Mouse (Mus musculus) CH12.LX (cell line): ENCODE data around the gene Drap1. TPM values are rescaled to one million over a fixed set of nuclear protein-coding genes. Genes with fewer than 3 reads are reported as not detected.

Experiments used
- DNase-seq: peaks from one replicate; pipeline ENCODE4 v3.0.0-alpha.2; 2013; ENCODE audit errors: extremely low read depth
- H3K27ac ChIP-seq: 2 replicates; pipeline ENCODE4 v1.5.1; 2012; ENCODE audit warnings: low read depth, mild to moderate bottlenecking, control low read depth, moderate library complexity; ENCODE audit not compliant: insufficient read depth
- H3K27me3 ChIP-seq: replicated peaks from 2 replicates; pipeline ENCODE3; 2012; ENCODE audit warnings: inconsistent platforms
- H3K36me3 ChIP-seq, 2 experiments: replicated peaks in 1 of 2; 2 replicates each; pipeline versions ENCODE3 to v1.6.1; 2012; ENCODE audit warnings: inconsistent platforms in 1 of 2, low read length in 1 of 2, mild to moderate bottlenecking in 1 of 2, mixed read lengths in 1 of 2, moderate library complexity in 1 of 2; ENCODE audit not compliant: control insufficient read depth in 1 of 2, insufficient read depth in 1 of 2
- H3K4me1 ChIP-seq, 2 experiments: 2 replicates each; pipeline ENCODE4 v1.6.1; 2012; ENCODE audit warnings: inconsistent platforms in 1 of 2, moderate library complexity in 1 of 2; ENCODE audit not compliant: insufficient read depth in 2 of 2, control insufficient read depth in 1 of 2
- H3K4me2 ChIP-seq: 2 replicates; pipeline ENCODE4 v1.6.1; 2012; ENCODE audit warnings: low read depth, mild to moderate bottlenecking, control low read depth; ENCODE audit not compliant: poor library complexity, insufficient read depth, severe bottlenecking
- H3K4me3 ChIP-seq, 3 experiments: fragments of 150-350 bp in 1 of 3; sonication (generic) in 1 of 3; replicated peaks in 1 of 3; 2 replicates each; pipeline versions ENCODE3 to v1.5.1; 2011 to 2012; ENCODE audit warnings: low read depth in 2 of 3, low read length in 2 of 3, mild to moderate bottlenecking in 2 of 3, moderate library complexity in 2 of 3, control low read depth in 1 of 3, improper control_type of control experiment in 1 of 3, inconsistent platforms in 1 of 3, mixed read lengths in 1 of 3; ENCODE audit not compliant: poor library complexity in 1 of 3
- H3K79me2 ChIP-seq: replicated peaks from 2 replicates; pipeline ENCODE4 v1.6.1; 2012; ENCODE audit warnings: mild to moderate bottlenecking, moderate library complexity; ENCODE audit not compliant: control insufficient read depth, poor library complexity, insufficient read depth, severe bottlenecking; ENCODE audit errors: extremely low read depth
- H3K9ac ChIP-seq: 2 replicates; pipeline ENCODE4 v1.6.1; 2012; ENCODE audit warnings: low read depth, mild to moderate bottlenecking, control low read depth, moderate library complexity; ENCODE audit not compliant: insufficient read depth
- H3K9me3 ChIP-seq: replicated peaks from 2 replicates; pipeline ENCODE3; 2012; ENCODE audit warnings: low read length, inconsistent platforms, mixed read lengths
- CHD1 ChIP-seq: IDR thresholded peaks from 2 replicates; pipeline ENCODE4 v1.6.1; 2012; ENCODE audit warnings: low read depth, low read length, improper control_type of control experiment, inconsistent platforms
- CTCF ChIP-seq, 2 experiments: IDR thresholded peaks in 1 of 2; conservative IDR thresholded peaks in 1 of 2; 2 replicates each; pipeline ENCODE4 v1.5.1; 2011 to 2012; ENCODE audit warnings: low read depth in 2 of 2, low read length in 2 of 2, improper control_type of control experiment in 1 of 2, inconsistent platforms in 1 of 2, mild to moderate bottlenecking in 1 of 2, moderate library complexity in 1 of 2
- EP300 ChIP-seq: IDR thresholded peaks from 2 replicates; pipeline ENCODE4 v1.6.1; 2011; ENCODE audit warnings: low read length, improper control_type of control experiment
- ETS1 ChIP-seq: conservative IDR thresholded peaks from 2 replicates; pipeline ENCODE4 v1.6.1; 2012; ENCODE audit warnings: low read depth, mild to moderate bottlenecking, inconsistent platforms, low read length, improper control_type of control experiment, moderate library complexity
- HCFC1 ChIP-seq: IDR thresholded peaks from 2 replicates; pipeline ENCODE4 v1.6.1; 2012; ENCODE audit warnings: low read depth, mild to moderate bottlenecking, inconsistent platforms, low read length, improper control_type of control experiment
- KAT2A ChIP-seq: IDR thresholded peaks from 2 replicates; pipeline ENCODE4 v1.6.1; 2012; ENCODE audit warnings: low read length, improper control_type of control experiment, inconsistent platforms; ENCODE audit not compliant: insufficient replicate concordance
- MAZ ChIP-seq: IDR thresholded peaks from 2 replicates; pipeline ENCODE4 v1.6.1; 2012; ENCODE audit warnings: low read depth, mild to moderate bottlenecking, inconsistent platforms, low read length, improper control_type of control experiment, moderate library complexity
- MEF2A ChIP-seq: IDR thresholded peaks from 2 replicates; pipeline ENCODE4 v1.6.1; 2014; ENCODE audit warnings: low read depth, mild to moderate bottlenecking, inconsistent platforms, low read length, improper control_type of control experiment, borderline replicate concordance
- MXI1 ChIP-seq: IDR thresholded peaks from 2 replicates; pipeline ENCODE4 v1.6.1; 2011; ENCODE audit warnings: mild to moderate bottlenecking, low read depth, low read length, improper control_type of control experiment
- NELFE ChIP-seq: IDR thresholded peaks from 2 replicates; pipeline ENCODE4 v1.6.1; 2011; ENCODE audit warnings: low read depth, low read length, improper control_type of control experiment
- PAX5 ChIP-seq: IDR thresholded peaks from 2 replicates; pipeline ENCODE4 v1.6.1; 2012; ENCODE audit warnings: low read length, inconsistent platforms, mixed read lengths
- POLR2A ChIP-seq: IDR thresholded peaks from 2 replicates; pipeline ENCODE4 v1.6.1; 2011; ENCODE audit warnings: low read depth, mild to moderate bottlenecking, improper control_type of control experiment, low read length
- POLR2AphosphoS2 ChIP-seq: IDR thresholded peaks from 2 replicates; pipeline ENCODE4 v1.6.1; 2011; ENCODE audit warnings: low read depth, low read length, improper control_type of control experiment
- RAD21 ChIP-seq: IDR thresholded peaks from 2 replicates; pipeline ENCODE4 v1.6.1; 2011; ENCODE audit warnings: low read depth, mild to moderate bottlenecking, low read length, improper control_type of control experiment, moderate library complexity
- RCOR1 ChIP-seq: conservative IDR thresholded peaks from 2 replicates; pipeline ENCODE4 v1.6.1; 2012; ENCODE audit warnings: low read depth, mild to moderate bottlenecking, inconsistent platforms, low read length, improper control_type of control experiment
- SIN3A ChIP-seq: IDR thresholded peaks from 2 replicates; pipeline ENCODE4 v1.6.1; 2012; ENCODE audit warnings: low read length, improper control_type of control experiment, inconsistent platforms
- SMC3 ChIP-seq: IDR thresholded peaks from 2 replicates; pipeline ENCODE4 v1.6.1; 2011; ENCODE audit warnings: low read depth, low read length, improper control_type of control experiment
- UBTF ChIP-seq: IDR thresholded peaks from 2 replicates; pipeline ENCODE4 v1.6.1; 2012; ENCODE audit warnings: low read depth, mild to moderate bottlenecking, inconsistent platforms, low read length, improper control_type of control experiment, moderate library complexity
- USF1 ChIP-seq: IDR thresholded peaks from 2 replicates; pipeline ENCODE4 v1.6.1; 2014; ENCODE audit warnings: low read depth, mild to moderate bottlenecking, inconsistent platforms, low read length, improper control_type of control experiment
- USF2 ChIP-seq: conservative IDR thresholded peaks from 2 replicates; pipeline ENCODE4 v1.6.1; 2011; ENCODE audit warnings: low read depth, low read length, improper control_type of control experiment
- ZC3H11A ChIP-seq: IDR thresholded peaks from 2 replicates; pipeline ENCODE4 v1.6.1; 2012; ENCODE audit warnings: low read depth, mild to moderate bottlenecking, inconsistent platforms, low read length, improper control_type of control experiment
- ZMIZ1 ChIP-seq: IDR thresholded peaks from 2 replicates; pipeline ENCODE4 v1.6.1; 2012; ENCODE audit warnings: low read depth, mild to moderate bottlenecking, inconsistent platforms, low read length, improper control_type of control experiment
- dilution Hi-C: fragments of 300-500 bp; cut with MboI; formaldehyde crosslinking; loops from 2 replicates; pipeline ENCODE4 v1.14.3; 2020; ENCODE audit warnings: low sequenced_read_pairs; ENCODE audit not compliant: extremely low pct_unique_long_range_greater_than_20kb, extremely low pct_ligation_motif_present
- in situ Hi-C: fragments of 300-500 bp; cut with MboI; formaldehyde crosslinking; loops from 3 replicates; pipeline ENCODE4 v1.14.3; 2019; ENCODE audit warnings: low sequenced_read_pairs, low pct_ligation_motif_present, low pct_unique_long_range_greater_than_20kb, mixed read lengths
- polyA plus RNA-seq: library from polyadenylated mRNA; unstranded; fragments of >175 nt; gene quantifications from 2 replicates; pipeline ENCODE4 v1.2.1, GENCODE M21; 2012; ENCODE audit warnings: low read depth; ENCODE audit not compliant: insufficient read length
- total RNA-seq, 2 experiments: library from RNA; depleted of rRNA; stranded (reverse); fragments of 300-350 nt in 1 of 2; fragments of >200 nt in 1 of 2; gene quantifications; 2 replicates each; pipeline ENCODE4 v1.2.3; 2012 to 2014

The Drap1 gene
- total and polyA plus RNA-seq, 3 experiments, result 73.3 to 180 (median 143) TPM

DNA sequence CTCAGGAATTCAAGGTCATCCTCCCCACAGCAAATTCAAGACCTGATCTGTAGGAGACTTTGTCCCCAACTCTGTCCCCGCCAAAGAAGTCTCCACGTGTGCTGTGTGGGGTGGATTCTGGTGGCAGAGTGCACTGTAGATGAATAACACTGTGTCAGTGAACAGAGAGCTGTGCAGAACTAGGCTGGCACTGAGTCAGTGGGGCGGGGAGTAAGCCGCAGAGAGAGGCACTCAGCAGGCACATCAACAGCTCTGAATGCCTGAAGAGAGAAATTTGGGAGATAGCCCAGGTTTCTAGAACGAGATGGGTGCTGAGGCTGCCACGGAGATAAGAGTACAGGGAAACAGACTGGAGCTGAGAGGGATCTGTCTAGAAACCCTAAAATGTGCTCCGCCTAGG, 34.2 kb upstream of the Drap1 start:
- TF ChIP-seq HCFC1 (no peak), EP300 (no peak), USF1 (no peak), CHD1 (no peak), SMC3 (no peak), SIN3A (no peak), POLR2A (no peak), USF2 (no peak), MEF2A (no peak), NELFE (no peak), CTCF (conservative IDR thresholded peaks at IDR 0.05 in 1 of 2, IDR thresholded peaks at IDR 0.05 in 1 of 2; ENCODE audit: low read depth in 2 of 2, low read length in 2 of 2) (no peak), ZMIZ1 (no peak), MXI1 (no peak), RCOR1 (no peak), ZC3H11A (no peak)
- Histone ChIP-seq H3K79me2 (peaks cover 12% of the 10 kb centered on the region), H3K9ac (no peak overlapping the region), H3K9me3 (no peaks in the 10 kb centered on the region), H3K4me1 (peaks cover 9 to 35% of the 10 kb centered on the region in 2 experiments; a peak in 3 of 4 replicates), H3K27me3 (peaks cover 7% of the 10 kb centered on the region), H3K27ac (no peak overlapping the region), H3K36me3 (peaks cover 19 to 42% of the 10 kb centered on the region in 2 experiments), H3K4me2 (no peak overlapping the region), H3K4me3 (no peak overlapping the region)
- dilution Hi-C loops (no loop called here), in situ Hi-C loops (loop anchor here (5.0 kb wide), 1 partner anchor 33 kb away; the partner anchor contains the start of gene Cfl1)
- DNase-seq, result no peak

DNA sequence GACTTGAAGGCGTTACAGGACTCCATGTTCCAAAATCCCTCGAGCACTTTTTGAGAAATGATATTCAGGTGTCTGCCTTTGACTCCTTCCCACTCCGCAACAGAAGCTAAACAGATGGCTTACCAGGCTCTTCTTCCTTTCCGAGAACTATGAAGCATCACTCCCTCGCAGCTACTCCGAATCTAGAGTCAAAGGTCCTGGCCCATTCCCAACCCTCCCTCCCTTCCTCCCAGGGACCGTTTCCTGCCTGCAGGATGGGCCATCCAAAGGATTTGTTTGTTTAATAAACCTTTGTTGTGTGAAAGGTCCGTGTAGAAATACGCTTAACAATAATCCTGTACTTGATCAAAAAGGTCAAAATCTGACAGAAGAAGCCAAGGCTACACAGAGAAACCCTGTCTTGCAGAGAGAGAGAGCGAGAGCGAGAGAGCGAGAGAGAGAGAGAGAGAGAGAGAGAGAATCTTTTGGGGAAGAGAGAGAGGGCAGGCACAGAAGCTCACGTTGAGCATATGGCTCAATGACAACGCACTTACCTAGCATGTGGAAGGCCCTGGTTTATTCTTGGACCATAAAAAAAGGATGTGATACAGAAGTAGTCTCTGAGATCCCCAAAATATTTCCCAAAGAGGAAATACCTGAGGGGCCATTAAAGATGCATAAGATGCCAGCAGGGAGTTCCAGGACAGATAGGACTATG, 33.1 kb upstream of the Drap1 start, which contains the start of gene Ccdc85b:
TSS of gene Ccdc85b (minus strand) at position 149 of the 697 bp plus-strand sequence.
- Histone ChIP-seq H3K79me2 (peaks cover 12% of the 10 kb centered on the region), H3K27ac (peak within 1 kb of the TSS; percentile 52), H3K4me2 (peak within 1 kb of the TSS; percentile 96), H3K4me1 (peaks cover 9 to 35% of the 10 kb centered on the region in 2 experiments; a peak in 3 of 4 replicates), H3K27me3 (peaks cover 7% of the 10 kb centered on the region), H3K9ac (peak within 1 kb of the TSS; percentile 85), H3K36me3 (peaks cover 8 to 33% of the 10 kb centered on the region in 2 experiments), H3K9me3 (no peaks in the 10 kb centered on the region), H3K4me3 (peak within 1 kb of the TSS; percentile 56 to 91 (median 77))
- dilution Hi-C loops, result no loop called here
- TF ChIP-seq POLR2A (no peak), ETS1 (no peak), POLR2AphosphoS2 (no peak), CHD1 (no peak), CTCF (conservative IDR thresholded peaks at IDR 0.05 in 1 of 2, IDR thresholded peaks at IDR 0.05 in 1 of 2; ENCODE audit: low read depth in 2 of 2, low read length in 2 of 2) (no peak), UBTF (no peak), SIN3A (no peak), MEF2A (no peak), RAD21 (no peak), SMC3 (no peak), PAX5 (no peak), KAT2A (no peak), MAZ (no peak)
- in situ Hi-C loops, result loop anchor here (5.0 kb wide), 1 partner anchor 34 kb away; the partner anchor contains the start of gene Cfl1
- DNase-seq, result no peak
